In genomic region chr2:178119561-178120355, GRCm38 (mm10) we compare ENCODE assay signal across 8 mouse cellular contexts. TPM values are rescaled to one million over a fixed set of nuclear protein-coding genes. Genes with fewer than 3 reads are reported as not detected.
DNase-seq lines count a peak whose midpoint lies in the region; ATAC-seq and TF ChIP-seq lines count a peak whose summit lies in the region.

No protein-coding gene starts in this region.

- H3K4me1 ChIP-seq in heart, embryonic 15.5 days (replicated peaks): peaks cover 11% of the 10 kb centered on the region
- H3K4me1 ChIP-seq in forebrain, embryonic 11.5 days (replicated peaks; ENCODE audit: control insufficient read depth, insufficient read depth, low read length): 0 out of 2 replicates have a peak, but pooled peaks cover 2% of the 10 kb centered on the region
- no peaks in the 10 kb centered on the region for H3K4me1 ChIP-seq in liver, embryonic 13.5 days (replicated peaks)
- H3K4me1 ChIP-seq in thymus, adult 2 months (replicated peaks; ENCODE audit: control insufficient read depth, insufficient read depth, low read length): no peaks in the 10 kb centered on the region

- ATAC-seq in heart, embryonic 15.5 days (replicated peaks; ENCODE audit: insufficient number of reproducible peaks, insufficient read depth, low FRiP score, low read depth): no peak
- peak; percentile 4; the same call in 1 of the 2 replicates for ATAC-seq in forebrain, embryonic 11.5 days (replicated peaks; ENCODE audit: low FRiP score)
- ATAC-seq in liver, embryonic 13.5 days (ENCODE audit: low read depth): no peak

- no peak for TF ChIP-seq CTCF in thymus, adult 2 months (IDR thresholded peaks at IDR 0.05; ENCODE audit: borderline replicate concordance, control insufficient read depth, extremely low read depth, insufficient read depth, low read length, poor library complexity)

- H3K4me3 ChIP-seq in heart, embryonic 15.5 days: peak overlapping the region; percentile 50
- peak overlapping the region; percentile 35; the same call in 1 of the 2 replicates for H3K4me3 ChIP-seq in forebrain, embryonic 11.5 days (ENCODE audit: low read depth, low read length)
- H3K4me3 ChIP-seq in liver, embryonic 13.5 days (replicated peaks): no peak overlapping the region
- H3K4me3 ChIP-seq in thymus, adult 2 months (ENCODE audit: control insufficient read depth, insufficient read depth, low read length): no peak overlapping the region

- H3K36me3 ChIP-seq in heart, embryonic 15.5 days: no peaks in the 10 kb centered on the region
- H3K36me3 ChIP-seq in forebrain, embryonic 11.5 days (ENCODE audit: control insufficient read depth, insufficient read depth, low read length): no peaks in the 10 kb centered on the region
- no peaks in the 10 kb centered on the region for H3K36me3 ChIP-seq in liver, embryonic 13.5 days
- no peaks in the 10 kb centered on the region for H3K36me3 ChIP-seq in thymus, adult 2 months (ENCODE audit: control insufficient read depth, insufficient read depth, low read length)

- no peak for TF ChIP-seq POLR2A in thymus, adult 2 months (IDR thresholded peaks at IDR 0.05; ENCODE audit: control insufficient read depth, extremely low read depth, insufficient read depth, low read length, poor library complexity)

- no peak overlapping the region for H3K27ac ChIP-seq in heart, embryonic 15.5 days
- no peak overlapping the region for H3K27ac ChIP-seq in forebrain, embryonic 11.5 days (ENCODE audit: low read depth, low read length)
- H3K27ac ChIP-seq in liver, embryonic 13.5 days: no peak overlapping the region
- H3K27ac ChIP-seq in thymus, adult 2 months (ENCODE audit: control insufficient read depth, insufficient read depth, low read length): no peak overlapping the region

- intact Hi-C loops in heart, postnatal 10 days (cut with DNase I): no loop called here

- H3K27me3 ChIP-seq in heart, embryonic 15.5 days: peaks cover 42% of the 10 kb centered on the region
- H3K27me3 ChIP-seq in forebrain, embryonic 11.5 days (ENCODE audit: control insufficient read depth, insufficient read depth, low read length): peaks cover 14% of the 10 kb centered on the region
- H3K27me3 ChIP-seq in liver, embryonic 13.5 days: peaks cover 25% of the 10 kb centered on the region
- H3K27me3 ChIP-seq in thymus, adult 2 months (ENCODE audit: control insufficient read depth, insufficient read depth, low read length): no peaks in the 10 kb centered on the region; the same call in 1 of the 2 replicates

- H3K4me2 ChIP-seq in heart, embryonic 15.5 days: peak overlapping the region; percentile 91
- H3K4me2 ChIP-seq in forebrain, embryonic 11.5 days (ENCODE audit: low read depth, low read length, severe bottlenecking): peak overlapping the region; percentile 88
- H3K4me2 ChIP-seq in liver, embryonic 13.5 days: peak overlapping the region; percentile 54

- H3K9me3 ChIP-seq in heart, embryonic 15.5 days (replicated peaks): no peaks in the 10 kb centered on the region
- no peaks in the 10 kb centered on the region for H3K9me3 ChIP-seq in forebrain, embryonic 11.5 days (ENCODE audit: control insufficient read depth, low read length)
- no peaks in the 10 kb centered on the region for H3K9me3 ChIP-seq in liver, embryonic 13.5 days (replicated peaks)

- DNase-seq in heart, postnatal 10 days: no peak
- DNase-seq in ZHBTc4 (ENCODE audit: low read depth, low spot score): peak; percentile 36
- DNase-seq in forebrain, embryonic 11.5 days (ENCODE audit: low spot score): no peak
- DNase-seq in liver, embryonic 13.5 days: no peak
- DNase-seq in thymus, adult 2 months: no peak
- DNase-seq in embryo, embryonic 11 days: no peak
- DNase-seq in thymus, postnatal 10 days (ENCODE audit: low spot score in 2 of 2): no peak

- no peak overlapping the region for H3K9ac ChIP-seq in heart, embryonic 15.5 days
- no peak overlapping the region for H3K9ac ChIP-seq in forebrain, embryonic 11.5 days (ENCODE audit: low read length)
- H3K9ac ChIP-seq in liver, embryonic 13.5 days: no peak overlapping the region

- WGBS in heart, embryonic 15.5 days: 21% methylated on average over 19 of the region's 19 CpGs
- 23% methylated on average over 19 of the region's 19 CpGs for WGBS in forebrain, embryonic 11.5 days
- WGBS in liver, embryonic 13.5 days (ENCODE audit: insufficient replicate concordance): 14% methylated on average over 19 of the region's 19 CpGs
- 31% methylated on average over 19 of the region's 19 CpGs for WGBS in thymus, adult 2 months

RNA-seq across cellular contexts. Expression of gene Phactr3, which starts 1.0 kb away (rescaled TPM):
- 5.9 and 6.5 TPM in 2 replicates for polyA plus RNA-seq in heart, embryonic 15.5 days (2015; fragmentation: Nextera tagmentation; extraction: Ambion mirVana)
- 1 to 10 TPM; 1.9 TPM for total RNA-seq in heart, postnatal 10 days (2021)
- polyA plus RNA-seq in forebrain, embryonic 11.5 days (2014; fragmentation: Nextera tagmentation; extraction: Ambion mirVana): 11.3 and 13.5 TPM in 2 replicates
- polyA plus RNA-seq in liver, embryonic 13.5 days (2015; fragmentation: Nextera tagmentation; extraction: Ambion mirVana): 0.05 TPM in 2 replicates
- 0.10 and 0.32 TPM in 2 replicates for polyA plus RNA-seq in thymus, adult 2 months (2012; rRNA removed)

RNA-seq across cellular contexts. Expression of gene Zfp931, which starts 41.5 kb away (rescaled TPM):
- 11.1 and 12.5 TPM in 2 replicates for polyA plus RNA-seq in heart, embryonic 15.5 days (2015; fragmentation: Nextera tagmentation; extraction: Ambion mirVana)
- total RNA-seq in heart, postnatal 10 days (2021): 1 to 10 TPM; 9.6 to 9.7 TPM
- polyA plus RNA-seq in forebrain, embryonic 11.5 days (2014; fragmentation: Nextera tagmentation; extraction: Ambion mirVana): 15.3 and 19.7 TPM in 2 replicates
- 3.8 and 4.7 TPM in 2 replicates for polyA plus RNA-seq in liver, embryonic 13.5 days (2015; fragmentation: Nextera tagmentation; extraction: Ambion mirVana)
- 1.5 and 1.9 TPM in 2 replicates for polyA plus RNA-seq in thymus, adult 2 months (2012; rRNA removed)

Comparison
In these comparisons a context has a peak if more than half of its experiments do, and no peak if none do; other contexts are left out.
1. H3K4me3 ChIP-seq: peak in heart, embryonic 15.5 days (single experiment) and forebrain, embryonic 11.5 days (single experiment); none in liver, embryonic 13.5 days (single experiment) and thymus, adult 2 months (single experiment).
2. Peak in every context shown above with its lines, with median percentiles within 50 percentile points of each other: H3K4me2 ChIP-seq.